Mouse (Mus musculus) thymus, adult 18-20 months (tissue): ENCODE data around the gene Sumo1.

ENCODE experiments used
- DNase-seq, 2 experiments: peaks; one replicate each; pipeline ENCODE4 v3.0.0; 2022; ENCODE audit warnings: mixed read lengths in 2 of 2

Gene Sumo1

DNA sequence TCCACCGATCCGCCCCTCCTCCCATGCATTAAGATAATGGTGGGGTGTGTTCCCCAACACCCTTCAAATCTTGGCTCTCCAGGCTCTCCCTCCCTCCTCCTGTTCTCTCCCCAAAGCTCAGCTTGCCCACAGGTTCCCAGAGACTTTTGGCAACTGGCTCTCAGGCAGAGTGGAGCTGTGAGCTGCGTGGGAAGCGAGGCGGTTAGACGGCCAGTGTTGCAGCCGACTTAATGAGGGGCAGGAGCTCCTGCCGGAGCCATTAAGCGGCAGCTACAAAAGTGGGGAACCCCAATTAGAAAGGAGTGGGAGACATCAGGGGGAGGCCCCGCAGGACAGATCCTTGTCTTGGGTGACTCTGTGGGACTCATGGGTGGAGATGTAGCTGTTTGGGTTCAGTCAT, 78.3 kb downstream of the Sumo1 start:
- DNase-seq, result no peak

DNA sequence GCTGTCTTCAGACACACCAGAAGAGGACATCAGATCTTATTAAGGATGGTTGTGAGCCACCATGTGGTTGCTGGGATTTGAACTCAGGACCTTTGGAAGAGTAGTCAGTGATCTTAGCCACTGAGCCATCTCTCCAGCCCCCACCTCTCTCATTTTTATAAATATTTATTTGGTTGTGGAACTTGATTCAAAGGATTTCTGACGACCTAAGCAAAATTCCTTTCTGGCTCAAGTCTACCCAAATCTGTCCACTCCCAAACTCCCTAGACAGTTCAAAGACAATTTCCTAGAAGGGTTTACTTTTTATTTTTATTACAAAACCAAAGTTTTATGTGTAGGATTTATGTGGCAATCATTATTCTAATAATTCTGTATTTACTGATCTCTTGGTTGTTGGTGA, 81.4 kb downstream of the Sumo1 start:
- DNase-seq, result no peak

GRCm38 (mm10) chr1:59584656-59585410, 85.8 kb downstream of the Sumo1 start:
- peak; percentile 24 to 26 for DNase-seq

GRCm38 (mm10) chr1:59580880-59581279, 89.8 kb downstream of the Sumo1 start:
- DNase-seq, result no peak

- no peak for DNase-seq
Measured at GRCm38 (mm10) chr1:59580131-59580751, 90.4 kb downstream of the Sumo1 start.

GRCm38 (mm10) chr1:59579327-59579726, 91.3 kb downstream of the Sumo1 start:
- no peak for DNase-seq

- DNase-seq, result no peak
Measured at GRCm38 (mm10) chr1:59578770-59579169, 91.9 kb downstream of the Sumo1 start.

- no peak for DNase-seq
Measured at GRCm38 (mm10) chr1:59574262-59575187, 96.1 kb downstream of the Sumo1 start.

DNA sequence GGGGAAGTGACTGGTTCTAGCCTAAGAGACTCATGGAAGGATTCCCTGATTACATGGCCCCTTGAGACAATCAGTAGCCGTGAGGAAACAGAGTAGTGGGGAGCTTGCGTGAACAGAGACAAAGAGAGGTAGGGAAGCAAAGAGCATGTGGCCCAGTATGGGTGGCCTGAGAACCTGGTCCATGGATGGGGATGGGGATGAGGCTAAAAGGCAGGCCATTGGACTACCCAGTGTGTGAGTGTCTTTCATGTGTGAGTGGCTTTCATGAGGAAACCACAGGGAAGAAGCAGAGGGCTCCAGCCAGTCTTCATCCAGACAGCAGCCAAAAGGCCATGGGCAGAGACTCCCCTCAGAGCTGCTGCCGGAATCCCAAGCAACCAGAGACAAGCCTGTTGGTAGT, 96.8 kb downstream of the Sumo1 start:
- no peak for DNase-seq

DNA sequence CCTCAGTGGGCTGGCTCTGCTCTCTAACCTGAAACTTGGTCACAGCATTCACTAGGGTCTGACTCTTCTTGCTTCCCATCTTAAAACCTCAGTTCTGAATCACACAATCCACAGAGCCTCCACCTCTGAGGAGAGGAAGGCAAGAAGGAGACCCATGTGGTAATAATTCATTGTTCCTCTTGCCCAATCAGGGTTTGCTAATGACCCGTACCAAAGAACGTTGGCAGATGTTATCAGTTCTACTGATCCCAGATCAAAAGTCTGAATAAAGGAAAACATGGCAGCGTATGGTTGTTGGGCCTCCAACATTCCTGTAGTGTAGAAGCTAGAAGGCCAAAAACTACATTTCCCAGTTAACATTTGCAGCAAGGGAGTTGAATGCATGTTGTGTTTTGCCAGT, 99.1 kb downstream of the Sumo1 start:
- no peak for DNase-seq

DNA sequence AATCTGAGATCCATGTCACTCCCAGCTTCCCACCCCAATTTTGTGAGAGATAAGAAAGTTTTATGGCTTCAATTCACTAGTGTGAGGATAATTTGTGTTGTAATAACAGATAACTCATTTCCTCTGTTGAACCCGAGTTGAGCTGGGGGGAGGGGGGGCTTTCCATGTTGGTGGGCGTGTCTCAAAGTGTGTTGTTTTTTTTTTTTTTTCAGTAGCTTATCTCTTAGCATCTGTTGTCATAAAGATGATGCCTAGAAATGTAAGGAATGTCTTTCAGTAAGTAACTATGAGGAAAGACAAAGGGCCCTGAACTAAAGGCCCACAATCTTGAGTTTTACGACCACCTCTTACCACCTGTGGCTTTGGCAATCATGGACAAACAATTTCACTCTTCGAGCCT, 99.9 kb downstream of the Sumo1 start:
- DNase-seq, result no peak

DNA sequence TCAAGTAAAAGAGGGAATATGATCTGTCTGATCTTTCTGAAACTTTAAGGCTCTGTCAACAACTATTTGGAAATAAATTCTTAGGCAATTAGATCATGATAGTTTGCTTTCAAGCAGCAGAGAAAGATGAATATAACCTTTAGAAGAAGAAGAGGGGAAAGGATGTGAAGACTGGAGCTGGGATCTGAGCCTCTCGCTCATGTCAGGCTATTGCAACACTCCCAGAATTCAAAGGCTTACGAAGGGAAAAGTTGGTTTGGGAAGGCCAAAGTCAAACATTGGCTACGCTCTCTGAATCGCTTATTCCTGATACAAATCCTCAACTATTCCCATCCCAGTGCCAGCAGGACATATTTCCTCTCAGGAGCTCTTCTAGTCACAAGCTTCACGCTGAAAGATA, 101.3 kb downstream of the Sumo1 start:
- DNase-seq, result no peak

- DNase-seq, result no peak
Measured at GRCm38 (mm10) chr1:59568283-59568682, 102.4 kb downstream of the Sumo1 start.

DNA sequence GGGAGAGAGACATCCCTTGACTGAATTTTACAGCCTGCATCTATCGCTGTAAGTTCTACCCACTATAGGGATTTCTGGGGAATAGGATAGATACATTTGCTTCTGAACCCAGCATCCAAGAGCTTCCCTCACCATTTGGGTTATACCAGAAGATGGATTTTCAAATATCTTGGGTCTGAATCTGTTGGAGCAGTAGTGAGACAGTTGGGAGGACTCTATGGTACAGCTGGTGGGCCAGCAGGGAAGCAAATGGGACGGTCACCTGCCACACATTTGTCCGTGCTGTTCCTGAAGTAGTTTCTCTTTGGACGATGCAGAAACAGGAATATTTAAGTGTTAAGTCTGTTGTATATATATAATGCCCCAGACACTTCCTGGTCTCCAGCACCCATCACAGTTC, 103.1 kb downstream of the Sumo1 start:
- no peak for DNase-seq

DNA sequence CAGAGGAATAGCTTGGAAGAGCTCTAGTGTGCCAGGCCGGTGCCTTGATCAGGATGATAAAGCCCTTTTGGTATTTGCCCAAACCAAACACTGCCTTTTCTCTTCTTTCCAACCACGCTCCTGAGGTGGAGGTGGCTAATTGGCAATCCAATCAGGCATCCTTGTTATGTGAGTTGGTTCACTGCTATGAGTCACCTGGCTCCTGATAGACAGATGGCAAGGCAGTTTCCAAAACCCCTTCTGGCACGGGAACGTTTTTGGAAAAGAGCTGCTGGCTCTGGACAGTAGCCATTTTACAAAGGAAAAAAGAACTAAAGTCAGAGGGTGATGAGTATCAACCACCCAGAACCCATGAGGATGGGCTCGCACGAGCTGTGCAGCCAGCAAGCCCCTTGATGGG, 103.7 kb downstream of the Sumo1 start:
- DNase-seq, result no peak

DNA sequence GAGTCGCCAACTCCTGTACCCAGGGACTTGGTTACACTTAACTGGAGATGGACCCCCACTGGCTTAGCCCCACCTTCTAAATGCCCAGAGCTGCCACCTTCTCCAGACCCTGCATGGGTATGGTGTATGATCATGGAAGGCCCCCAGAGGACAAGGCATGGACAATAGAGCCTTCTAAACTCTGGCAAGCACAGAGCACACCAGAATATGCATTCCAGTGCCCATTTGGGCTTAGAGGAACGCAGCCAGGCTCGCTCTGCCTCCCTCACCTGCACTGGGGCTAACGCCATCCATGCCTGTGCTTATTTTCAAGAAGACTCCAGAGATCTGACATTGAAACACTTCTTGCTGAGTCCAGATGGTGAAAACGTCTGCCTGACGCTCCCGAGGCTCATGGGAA, 104.4 kb downstream of the Sumo1 start:
- DNase-seq, result no peak

- DNase-seq, result no peak
Measured at GRCm38 (mm10) chr1:59565804-59566203, 104.8 kb downstream of the Sumo1 start.

GRCm38 (mm10) chr1:59563581-59563980, 107.1 kb downstream of the Sumo1 start:
- DNase-seq, result no peak

- DNase-seq, result no peak
Measured at GRCm38 (mm10) chr1:59553708-59554107, 116.9 kb downstream of the Sumo1 start.

GRCm38 (mm10) chr1:59550996-59551395, 119.6 kb downstream of the Sumo1 start:
- DNase-seq, result no peak

- no peak for DNase-seq
Measured at GRCm38 (mm10) chr1:59550227-59550626, 120.4 kb downstream of the Sumo1 start.

DNA sequence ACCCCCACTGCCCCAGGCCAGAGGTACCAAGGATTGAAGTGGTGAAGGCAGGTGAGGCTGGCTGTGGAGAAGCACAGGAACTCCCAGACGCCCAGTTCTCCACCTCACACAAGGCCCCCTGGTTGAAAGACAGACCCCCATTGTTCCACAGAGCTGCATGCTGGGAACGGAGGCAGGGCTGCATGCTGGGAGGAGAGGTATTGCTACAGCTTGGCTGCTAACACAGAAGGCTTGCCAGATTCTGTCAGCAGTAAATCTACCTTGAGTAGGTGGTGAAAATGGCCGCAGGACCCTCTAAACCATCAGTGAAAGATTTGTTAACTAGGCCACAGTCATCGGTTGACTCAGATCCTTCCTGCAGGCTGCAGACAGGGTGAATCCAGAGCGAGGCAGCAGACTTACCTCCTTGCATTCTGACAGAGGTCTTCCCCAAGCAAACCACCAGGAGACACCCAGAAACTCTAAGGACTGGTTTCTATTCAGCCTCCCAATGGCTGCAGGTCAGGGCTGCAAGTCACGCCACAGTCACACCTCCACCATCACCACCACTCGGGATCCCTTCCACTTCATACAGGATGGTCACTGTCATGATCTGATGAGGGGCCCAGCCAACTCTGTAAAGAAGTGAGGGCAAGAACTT, 121.5 kb downstream of the Sumo1 start:
- no peak for DNase-seq

DNA sequence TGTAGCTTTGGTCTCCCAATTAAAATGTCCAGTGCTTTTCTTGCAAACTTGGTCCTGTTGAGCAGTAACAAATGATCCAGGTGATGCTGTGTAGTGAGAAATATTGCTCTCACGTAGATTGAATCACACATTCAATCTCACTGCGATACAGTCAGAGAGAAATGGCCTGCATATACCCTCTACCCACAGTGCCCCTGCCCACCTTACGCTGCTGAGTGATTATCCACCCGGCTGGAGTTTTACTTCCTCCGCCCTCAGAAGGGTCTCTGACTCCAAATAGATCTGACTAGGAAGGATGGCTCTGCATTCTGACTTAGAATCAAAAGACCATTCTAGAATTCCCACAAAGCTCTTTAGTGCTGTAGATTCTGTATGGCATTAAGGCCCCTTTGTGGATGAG, 122.1 kb downstream of the Sumo1 start:
- DNase-seq, result no peak
